Mouse (Mus musculus): Measurements from ENCODE around the gene Slc36a1. TPM values are rescaled to one million over a fixed set of nuclear protein-coding genes. Genes with fewer than 3 reads are reported as not detected.

Gene Slc36a1
- total and polyA plus RNA-seq, 3 experiments, result 4.4 to 6.2 (median 5.8) TPM

GRCm38 (mm10) chr11:55183124-55183523, 21.0 kb upstream of the Slc36a1 start:
- ATAC-seq (ENCODE audit: extremely low read depth, insufficient number of reproducible peaks, low FRiP score, poor library complexity, severe bottlenecking), result no peak
- TF ChIP-seq CTCF (IDR thresholded peaks at IDR 0.05; ENCODE audit: low read depth, low read length) (no peak), GATA2 (IDR thresholded peaks at IDR 0.05; ENCODE audit: borderline replicate concordance, low read depth, low read length) (no peak), TAL1 (conservative IDR thresholded peaks at IDR 0.05; ENCODE audit: low read depth, low read length) (no peak), POLR2AphosphoS5 (IDR thresholded peaks at IDR 0.05; ENCODE audit: insufficient replicate concordance, low read depth, low read length) (no peak), GATA1 (IDR thresholded peaks at IDR 0.05; ENCODE audit: borderline replicate concordance, low read length) (no peak)
- Histone ChIP-seq H3K4me1 (ENCODE audit: insufficient read depth, low read depth, low read length) (no peaks in the 10 kb centered on the region), H3K4me3 (ENCODE audit: low read depth, low read length) (no peak overlapping the region), H3K27me3 (ENCODE audit: insufficient read depth, low read length) (peaks cover 9% of the 10 kb centered on the region; the same call in 1 of the 2 replicates), H3K36me3 (replicated peaks) (no peaks in the 10 kb centered on the region), H3K9me3 (replicated peaks) (no peaks in the 10 kb centered on the region)
- DNase-seq (ENCODE audit: low spot score), result no peak

- no peak overlapping the region for H3K4me3 ChIP-seq (ENCODE audit: low read depth, low read length)
- no peak for DNase-seq (ENCODE audit: low spot score)
- no peaks in the 10 kb centered on the region for H3K36me3 ChIP-seq (replicated peaks)
- H3K27me3 ChIP-seq (ENCODE audit: insufficient read depth, low read length), result peaks cover 9% of the 10 kb centered on the region; the same call in 1 of the 2 replicates
- no peaks in the 10 kb centered on the region for H3K9me3 ChIP-seq (replicated peaks)
- H3K4me1 ChIP-seq (ENCODE audit: insufficient read depth, low read depth, low read length), result no peaks in the 10 kb centered on the region
- no peak for TF ChIP-seq GATA1 (IDR thresholded peaks at IDR 0.05; ENCODE audit: borderline replicate concordance, low read length)
- TF ChIP-seq POLR2AphosphoS5 (IDR thresholded peaks at IDR 0.05; ENCODE audit: insufficient replicate concordance, low read depth, low read length), result no peak
- TF ChIP-seq CTCF (IDR thresholded peaks at IDR 0.05; ENCODE audit: low read depth, low read length), result no peak
- no peak for TF ChIP-seq TAL1 (conservative IDR thresholded peaks at IDR 0.05; ENCODE audit: low read depth, low read length)
- no peak for TF ChIP-seq GATA2 (IDR thresholded peaks at IDR 0.05; ENCODE audit: borderline replicate concordance, low read depth, low read length)
- no peak for ATAC-seq (ENCODE audit: extremely low read depth, insufficient number of reproducible peaks, low FRiP score, poor library complexity, severe bottlenecking)
Observed at GRCm38 (mm10) chr11:55184246-55184645, 19.9 kb upstream of the Slc36a1 start.

DNA sequence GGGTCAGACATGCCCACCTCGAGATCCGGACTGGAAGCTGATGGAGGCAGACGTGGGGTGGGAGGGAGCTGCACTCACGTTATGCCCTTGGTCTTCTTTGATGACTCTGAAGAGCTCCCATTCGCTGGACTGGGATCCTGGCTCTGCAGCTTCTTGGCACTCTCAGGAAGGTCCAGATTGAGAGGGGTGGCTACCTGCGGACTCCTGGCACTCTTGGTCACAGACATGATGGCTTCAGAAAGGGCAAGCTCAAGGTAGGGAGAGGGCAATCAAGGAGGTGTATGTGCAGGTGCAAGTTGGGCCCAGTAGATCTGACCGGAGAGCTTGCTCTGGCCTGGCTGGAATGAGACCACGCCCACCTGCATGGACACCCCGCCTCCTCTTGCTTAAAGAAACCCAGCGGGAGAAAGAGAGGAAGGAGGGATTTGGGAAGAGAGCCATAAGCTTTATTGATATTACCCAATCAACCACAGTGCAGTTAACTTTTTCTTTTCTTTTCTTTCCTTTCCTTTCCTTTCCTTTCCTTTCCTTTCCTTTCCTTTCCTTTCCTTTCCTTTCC, 19.3 kb upstream of the Slc36a1 start, which contains the start of gene Slc36a2:
Gene Slc36a2, minus strand, starts transcription at position 345 of the 559 bp plus-strand sequence.
- TF ChIP-seq CTCF (IDR thresholded peaks at IDR 0.05; ENCODE audit: low read depth, low read length) (no peak), POLR2AphosphoS5 (IDR thresholded peaks at IDR 0.05; ENCODE audit: insufficient replicate concordance, low read depth, low read length) (no peak), GATA2 (IDR thresholded peaks at IDR 0.05; ENCODE audit: borderline replicate concordance, low read depth, low read length) (no peak), GATA1 (IDR thresholded peaks at IDR 0.05; ENCODE audit: borderline replicate concordance, low read length) (no peak), TAL1 (conservative IDR thresholded peaks at IDR 0.05; ENCODE audit: low read depth, low read length) (no peak)
- Histone ChIP-seq H3K4me3 (ENCODE audit: low read depth, low read length) (no peak within 1 kb of the TSS), H3K9me3 (replicated peaks) (no peaks in the 10 kb centered on the region), H3K27me3 (ENCODE audit: insufficient read depth, low read length) (peaks cover 9% of the 10 kb centered on the region; the same call in 1 of the 2 replicates), H3K4me1 (ENCODE audit: insufficient read depth, low read depth, low read length) (no peaks in the 10 kb centered on the region), H3K36me3 (replicated peaks) (no peaks in the 10 kb centered on the region)
- no peak for DNase-seq (ENCODE audit: low spot score)
- no peak for ATAC-seq (ENCODE audit: extremely low read depth, insufficient number of reproducible peaks, low FRiP score, poor library complexity, severe bottlenecking)

DNA sequence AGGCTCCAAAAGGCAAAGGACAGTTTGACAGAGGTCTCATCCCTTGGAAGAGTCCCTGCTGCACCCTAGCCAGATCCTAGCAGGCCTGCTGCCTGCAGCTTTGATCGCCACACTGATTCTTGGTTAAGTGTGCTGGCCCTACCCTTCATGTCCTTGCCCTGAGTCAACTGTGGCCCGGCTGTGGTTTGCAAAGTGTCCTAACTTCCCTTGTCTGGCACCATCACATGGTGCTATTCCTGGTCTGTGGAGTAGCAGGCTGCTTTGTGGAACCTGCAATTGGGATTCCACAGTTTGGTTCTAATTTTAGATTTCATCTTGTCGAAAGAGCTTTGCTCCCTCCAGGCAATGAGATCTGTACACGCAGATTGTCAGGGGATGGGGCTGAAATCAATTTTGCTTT, 16.9 kb upstream of the Slc36a1 start:
- TF ChIP-seq POLR2AphosphoS5 (IDR thresholded peaks at IDR 0.05; ENCODE audit: insufficient replicate concordance, low read depth, low read length), result no peak
- TF ChIP-seq GATA2 (IDR thresholded peaks at IDR 0.05; ENCODE audit: borderline replicate concordance, low read depth, low read length), result no peak
- no peak for TF ChIP-seq TAL1 (conservative IDR thresholded peaks at IDR 0.05; ENCODE audit: low read depth, low read length)
- TF ChIP-seq CTCF (IDR thresholded peaks at IDR 0.05; ENCODE audit: low read depth, low read length), result no peak
- peaks cover 9% of the 10 kb centered on the region; the same call in 1 of the 2 replicates for H3K27me3 ChIP-seq (ENCODE audit: insufficient read depth, low read length)
- H3K36me3 ChIP-seq (replicated peaks), result no peaks in the 10 kb centered on the region
- DNase-seq (ENCODE audit: low spot score) (no peak), ATAC-seq (ENCODE audit: extremely low read depth, insufficient number of reproducible peaks, low FRiP score, poor library complexity, severe bottlenecking) (no peak)
- H3K4me1 ChIP-seq (ENCODE audit: insufficient read depth, low read depth, low read length), result no peaks in the 10 kb centered on the region
- no peaks in the 10 kb centered on the region for H3K9me3 ChIP-seq (replicated peaks)
- no peak overlapping the region for H3K4me3 ChIP-seq (ENCODE audit: low read depth, low read length)

DNA sequence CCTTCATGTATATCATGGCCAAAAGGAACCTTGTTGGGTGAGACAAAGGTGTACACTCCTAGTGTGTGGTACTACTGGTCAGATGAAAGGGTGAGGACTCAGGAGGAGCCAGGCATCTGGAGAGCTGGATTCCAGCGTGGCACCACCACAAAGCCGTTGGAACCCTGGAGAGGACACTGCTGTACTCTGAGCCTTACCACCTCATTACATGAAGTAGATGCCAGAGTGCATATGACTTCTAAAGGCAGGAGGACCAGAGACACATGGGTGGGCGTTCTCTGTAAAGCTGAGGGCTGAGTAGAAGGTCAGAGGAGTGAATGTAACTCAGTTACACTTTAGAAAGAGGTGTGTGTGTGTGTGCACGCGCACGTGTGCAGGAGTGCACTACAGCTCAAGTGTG, 16.4 kb upstream of the Slc36a1 start:
- DNase-seq (ENCODE audit: low spot score) (no peak), ATAC-seq (ENCODE audit: extremely low read depth, insufficient number of reproducible peaks, low FRiP score, poor library complexity, severe bottlenecking) (no peak)
- Histone ChIP-seq H3K9me3 (replicated peaks) (no peaks in the 10 kb centered on the region), H3K36me3 (replicated peaks) (no peaks in the 10 kb centered on the region), H3K27me3 (ENCODE audit: insufficient read depth, low read length) (peaks cover 9% of the 10 kb centered on the region; the same call in 1 of the 2 replicates), H3K4me1 (ENCODE audit: insufficient read depth, low read depth, low read length) (no peaks in the 10 kb centered on the region), H3K4me3 (ENCODE audit: low read depth, low read length) (no peak overlapping the region)
- TF ChIP-seq POLR2AphosphoS5 (IDR thresholded peaks at IDR 0.05; ENCODE audit: insufficient replicate concordance, low read depth, low read length), result no peak
- TF ChIP-seq GATA2 (IDR thresholded peaks at IDR 0.05; ENCODE audit: borderline replicate concordance, low read depth, low read length), result no peak
- no peak for TF ChIP-seq CTCF (IDR thresholded peaks at IDR 0.05; ENCODE audit: low read depth, low read length)
- no peak for TF ChIP-seq TAL1 (conservative IDR thresholded peaks at IDR 0.05; ENCODE audit: low read depth, low read length)
- no peak for TF ChIP-seq GATA1 (IDR thresholded peaks at IDR 0.05; ENCODE audit: borderline replicate concordance, low read length)

- H3K4me3 ChIP-seq (ENCODE audit: low read depth, low read length), result no peak overlapping the region
- ATAC-seq (ENCODE audit: extremely low read depth, insufficient number of reproducible peaks, low FRiP score, poor library complexity, severe bottlenecking), result no peak
- H3K4me1 ChIP-seq (ENCODE audit: insufficient read depth, low read depth, low read length), result no peaks in the 10 kb centered on the region
- no peak for TF ChIP-seq GATA2 (IDR thresholded peaks at IDR 0.05; ENCODE audit: borderline replicate concordance, low read depth, low read length)
- TF ChIP-seq POLR2AphosphoS5 (IDR thresholded peaks at IDR 0.05; ENCODE audit: insufficient replicate concordance, low read depth, low read length), result no peak
- TF ChIP-seq CTCF (IDR thresholded peaks at IDR 0.05; ENCODE audit: low read depth, low read length), result no peak
- no peak for TF ChIP-seq TAL1 (conservative IDR thresholded peaks at IDR 0.05; ENCODE audit: low read depth, low read length)
- no peak for TF ChIP-seq GATA1 (IDR thresholded peaks at IDR 0.05; ENCODE audit: borderline replicate concordance, low read length)
- no peak for DNase-seq (ENCODE audit: low spot score)
- no peaks in the 10 kb centered on the region for H3K9me3 ChIP-seq (replicated peaks)
- no peaks in the 10 kb centered on the region for H3K27me3 ChIP-seq (ENCODE audit: insufficient read depth, low read length)
- no peaks in the 10 kb centered on the region for H3K36me3 ChIP-seq (replicated peaks)
Observed at GRCm38 (mm10) chr11:55190216-55190615, 13.9 kb upstream of the Slc36a1 start.

All from G1E (cell line).